Mouse (Mus musculus) left cerebral cortex, adult 8-10 months (tissue): ENCODE data around the gene Ccdc57. TPM values are rescaled to one million over a fixed set of nuclear protein-coding genes. Genes with fewer than 3 reads are reported as not detected.
"Not testable (repeated sequence)": the region's sequence is repeated elsewhere in the genome, so short reads cannot be mapped to it uniquely, and the experiment has no call there.

Source experiments
- DNase-seq, 2 experiments: peaks; one replicate each; pipeline ENCODE4 v3.0.0; 2022; ENCODE audit warnings: low spot score in 2 of 2
- total RNA-seq, 4 experiments: library from RNA; stranded (reverse); gene quantifications; 2 replicates each; pipeline ENCODE4 v1.2.4; 2022

Ccdc57 gene
- total RNA-seq, 4 experiments from 2014 or later, result 8.4 to 9.8 (median 9.0) TPM

DNA sequence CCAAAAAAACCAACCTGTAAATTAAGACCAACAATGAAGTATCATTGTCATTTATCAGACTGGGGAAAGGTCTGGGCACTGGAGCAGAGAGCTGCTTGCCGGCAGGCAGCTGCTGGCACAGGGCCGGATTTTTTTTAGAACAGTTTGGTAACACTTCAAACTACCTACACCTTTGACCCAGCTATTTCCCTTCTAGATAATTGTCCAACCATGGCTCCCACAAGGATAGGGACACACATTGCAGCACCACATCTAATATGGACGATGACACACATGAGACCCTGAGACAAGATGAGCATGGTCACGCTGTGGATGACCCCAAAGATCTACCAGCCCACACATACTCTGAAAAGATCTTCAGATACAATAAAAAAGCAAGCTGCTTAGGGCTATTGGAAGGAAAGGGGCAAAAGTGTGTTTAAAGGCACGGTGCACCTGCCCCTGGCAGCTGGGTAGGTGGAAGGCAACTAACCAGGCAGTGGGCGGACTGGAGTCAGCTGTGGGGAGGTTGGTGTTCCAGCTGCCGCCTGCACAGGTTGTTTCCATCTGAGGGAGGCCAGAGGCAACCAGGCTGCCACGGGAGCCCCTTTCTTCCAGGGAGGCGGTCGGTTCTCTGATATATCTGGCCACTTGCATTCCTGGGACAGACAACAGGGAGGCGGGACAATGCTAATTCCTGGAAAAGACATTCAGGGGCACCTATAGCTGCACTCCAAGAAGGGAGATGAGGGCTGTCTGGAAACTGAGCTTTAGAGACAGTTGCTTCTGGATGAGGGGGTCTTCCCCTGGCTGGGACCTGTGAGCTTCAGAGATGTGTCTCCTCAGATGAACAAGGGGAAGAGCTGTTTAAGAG lies 80.4 kb downstream of the Ccdc57 start:
- DNase-seq, result no peak

DNA sequence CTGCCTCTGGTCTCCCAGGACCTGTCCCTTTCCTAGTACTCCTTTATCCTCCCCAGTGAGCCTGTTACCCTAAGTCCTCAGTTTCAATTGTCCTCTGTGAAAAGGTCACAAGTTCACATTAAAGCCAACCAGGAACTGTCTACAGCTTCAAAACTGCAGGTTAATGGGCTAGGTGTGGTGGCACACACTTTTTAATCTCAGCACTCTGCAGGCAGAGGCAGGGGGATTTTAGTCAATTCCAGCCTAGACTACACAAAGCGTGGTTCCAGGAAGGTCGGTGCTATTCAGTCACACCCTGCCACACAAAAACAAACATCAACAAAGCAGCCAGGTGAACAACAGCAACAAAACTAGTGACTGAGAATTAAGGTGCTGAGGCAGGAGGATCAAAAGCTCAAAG lies 81.1 kb downstream of the Ccdc57 start:
- DNase-seq, result no peak

GRCm38 (mm10) chr11:120851132-120851531 lies 81.5 kb downstream of the Ccdc57 start:
- no peak for DNase-seq

DNA sequence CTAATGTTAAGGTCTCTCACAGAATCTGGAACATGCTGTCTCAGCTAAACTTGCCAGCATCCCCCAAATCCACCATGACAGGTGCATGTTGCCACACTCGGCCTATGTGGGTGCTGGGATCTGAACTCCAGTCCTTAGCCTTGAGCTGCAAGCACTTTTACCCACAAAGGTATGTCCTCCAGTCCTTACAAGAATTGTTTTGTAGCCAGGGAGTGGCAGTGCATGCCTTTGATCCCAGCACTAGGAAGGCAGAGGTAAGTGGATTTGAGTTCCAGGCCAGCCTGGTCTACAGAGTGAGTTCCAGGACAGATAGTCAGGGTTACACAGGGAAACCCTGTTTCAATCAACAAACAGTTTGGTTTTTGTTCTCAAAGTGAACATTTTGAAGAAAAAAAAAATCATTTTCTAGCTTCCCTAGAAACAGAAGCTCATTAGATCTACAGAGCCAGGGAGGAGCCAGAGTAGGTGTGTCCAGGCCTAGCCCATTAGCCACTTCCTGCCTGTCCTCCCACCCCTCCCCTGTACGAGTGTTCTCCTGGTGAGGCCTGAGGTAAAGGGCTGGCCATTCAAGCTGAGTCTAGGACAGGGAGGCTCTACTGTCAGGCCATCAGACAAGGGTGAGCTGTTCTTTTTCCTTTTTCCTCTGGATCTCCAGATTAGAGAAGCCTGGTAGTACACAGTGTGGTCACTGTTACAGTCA lies 82.2 kb downstream of the Ccdc57 start:
- DNase-seq, result no peak

DNA sequence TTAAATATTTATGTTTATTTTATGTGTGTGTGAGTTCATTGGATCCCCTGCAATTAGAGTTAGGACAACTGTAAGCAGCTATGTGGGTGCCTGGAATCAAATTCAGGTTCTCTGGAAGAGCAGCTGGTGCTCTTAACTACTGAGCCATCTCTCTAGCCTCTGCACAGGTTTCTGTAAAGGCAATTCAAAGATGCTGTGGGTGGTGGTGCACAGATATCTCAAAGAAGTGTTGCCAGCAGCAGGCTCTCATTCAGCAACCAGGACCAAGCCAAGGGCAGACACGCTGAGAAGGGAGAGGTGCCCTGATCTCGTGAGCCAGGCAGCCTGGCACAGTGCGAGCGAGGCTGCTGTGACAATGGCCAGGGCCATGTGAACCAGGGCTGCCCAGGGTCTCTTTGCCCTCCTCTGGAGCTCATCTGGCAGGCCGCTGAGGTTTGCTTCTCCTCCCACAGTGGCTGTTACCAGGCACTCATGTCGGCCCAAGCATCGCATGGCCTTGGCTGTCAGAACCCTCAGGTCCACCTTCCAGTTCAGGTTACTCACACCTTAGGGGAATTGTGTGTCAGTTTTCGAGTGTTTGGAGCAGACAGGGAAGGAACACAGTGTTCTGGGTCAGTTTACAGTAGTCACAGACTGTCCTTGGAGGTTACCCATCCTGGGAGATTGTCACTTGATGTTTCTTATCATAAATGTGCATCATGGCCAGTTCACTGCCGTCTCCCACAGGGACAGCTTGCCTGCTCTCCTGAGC lies 85.8 kb downstream of the Ccdc57 start:
- DNase-seq, result peak in 1 of 2 experiments; percentile 29

DNA sequence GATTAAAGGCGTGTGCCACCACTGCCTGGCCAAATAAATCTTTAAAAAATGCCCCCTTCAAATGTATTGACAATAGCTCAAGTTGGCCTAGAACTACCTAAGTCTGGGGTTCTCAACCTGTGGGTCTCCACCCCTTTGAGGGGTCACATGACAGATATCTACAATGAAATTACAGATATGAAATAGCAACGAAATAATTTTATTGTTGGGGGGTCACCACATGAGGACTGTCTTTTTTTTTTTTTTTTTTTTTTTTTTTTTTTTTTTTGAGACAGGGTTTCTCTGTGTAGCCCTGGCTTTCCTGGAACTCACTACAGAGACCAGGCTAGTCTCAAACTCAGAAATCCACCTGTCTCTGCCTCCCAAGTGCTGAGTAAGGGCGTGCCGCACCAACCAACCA lies 88.3 kb downstream of the Ccdc57 start:
- no peak for DNase-seq

- no peak for DNase-seq
These were observed 99.0 kb downstream of the Ccdc57 start for GRCm38 (mm10) chr11:120833555-120834280.

GRCm38 (mm10) chr11:120832962-120833361 lies 99.7 kb downstream of the Ccdc57 start:
- DNase-seq, result not testable (repeated sequence)

- no peak for DNase-seq
These were observed 100.8 kb downstream of the Ccdc57 start for GRCm38 (mm10) chr11:120831659-120832440.

GRCm38 (mm10) chr11:120830686-120831085 lies 102.0 kb downstream of the Ccdc57 start:
- DNase-seq, result no peak

DNA sequence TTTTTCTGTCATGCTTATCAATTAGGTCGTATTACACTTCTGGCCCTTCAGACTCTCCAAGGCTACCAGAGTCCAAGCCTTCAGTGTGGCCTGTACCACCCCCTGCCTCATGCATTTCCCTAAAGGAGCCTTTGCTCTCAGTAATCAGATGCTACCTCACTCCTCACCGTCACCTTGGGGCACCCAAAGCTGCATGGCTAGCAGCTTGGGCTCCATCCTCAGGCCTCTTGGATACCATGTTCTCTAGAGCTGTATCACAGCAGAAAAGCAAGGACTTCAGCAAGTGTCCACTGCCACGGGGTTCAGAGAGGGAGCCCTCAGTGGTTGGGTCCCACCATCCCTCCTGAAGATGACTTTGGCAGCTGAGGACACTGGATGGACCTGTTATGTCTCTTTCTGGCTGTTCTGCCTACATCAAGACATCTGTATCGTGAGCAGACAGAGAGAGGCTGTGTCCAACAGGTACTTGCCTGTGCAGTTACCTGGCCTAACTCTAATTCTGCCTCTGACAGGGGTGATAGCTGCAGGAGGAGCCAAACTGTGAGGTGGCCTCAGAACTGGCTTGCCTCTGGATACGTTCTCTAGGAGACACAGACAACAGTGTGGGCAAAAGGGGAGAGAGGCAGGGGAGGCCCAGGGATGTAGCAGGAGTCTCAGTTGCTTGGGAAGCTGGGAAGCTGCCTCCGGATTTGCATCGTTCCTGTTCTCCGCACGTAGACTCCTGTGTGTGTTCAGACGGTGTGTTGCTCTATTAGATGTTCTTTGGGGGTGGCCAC lies 102.7 kb downstream of the Ccdc57 start:
- DNase-seq, result no peak

GRCm38 (mm10) chr11:120828416-120828815 lies 104.3 kb downstream of the Ccdc57 start:
- no peak for DNase-seq

DNA sequence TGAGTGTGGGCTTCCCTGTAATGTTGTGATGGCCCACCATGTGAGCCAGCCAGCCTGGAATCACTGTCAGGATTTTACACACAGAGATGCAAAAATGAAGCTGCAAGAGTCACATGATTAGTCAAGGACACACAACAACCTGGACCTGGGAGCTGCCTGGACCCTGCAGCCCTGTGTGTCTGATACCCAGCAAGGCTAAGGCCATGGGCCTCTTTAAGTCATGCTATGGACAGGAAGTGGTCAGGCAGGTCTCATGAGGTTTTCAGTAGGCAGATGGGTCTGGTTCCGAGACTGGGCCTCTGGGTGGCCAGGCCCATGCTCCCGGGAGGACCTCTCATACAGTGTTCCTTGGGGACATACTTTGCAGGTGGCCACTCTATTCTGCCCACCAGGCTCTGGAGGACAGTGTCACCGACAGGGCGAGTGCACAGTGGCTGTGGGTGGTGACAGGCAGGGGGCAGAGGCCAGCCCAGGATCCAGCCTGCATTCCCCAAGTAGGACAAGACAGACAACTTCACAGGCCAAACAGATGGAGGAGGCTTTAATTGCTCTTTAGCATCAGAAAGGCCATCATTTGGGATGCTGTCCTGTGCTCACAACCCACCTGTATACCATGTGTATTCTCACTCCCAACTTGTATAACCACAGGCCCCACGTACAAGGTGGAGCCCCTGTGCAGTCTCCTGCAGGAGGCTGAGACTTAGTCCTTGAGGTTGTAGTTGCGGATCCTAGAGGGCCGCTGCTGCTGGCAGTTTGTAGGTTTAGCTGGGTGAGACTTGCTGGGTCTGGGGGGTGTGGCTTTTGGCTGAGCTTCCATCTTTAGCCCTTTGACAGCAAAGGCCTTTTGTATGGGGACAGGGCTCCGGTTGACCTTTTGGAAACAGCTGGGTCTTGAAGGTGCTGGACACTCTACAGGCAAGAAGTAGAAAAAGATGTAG lies 106.4 kb downstream of the Ccdc57 start:
- DNase-seq, result no peak

DNA sequence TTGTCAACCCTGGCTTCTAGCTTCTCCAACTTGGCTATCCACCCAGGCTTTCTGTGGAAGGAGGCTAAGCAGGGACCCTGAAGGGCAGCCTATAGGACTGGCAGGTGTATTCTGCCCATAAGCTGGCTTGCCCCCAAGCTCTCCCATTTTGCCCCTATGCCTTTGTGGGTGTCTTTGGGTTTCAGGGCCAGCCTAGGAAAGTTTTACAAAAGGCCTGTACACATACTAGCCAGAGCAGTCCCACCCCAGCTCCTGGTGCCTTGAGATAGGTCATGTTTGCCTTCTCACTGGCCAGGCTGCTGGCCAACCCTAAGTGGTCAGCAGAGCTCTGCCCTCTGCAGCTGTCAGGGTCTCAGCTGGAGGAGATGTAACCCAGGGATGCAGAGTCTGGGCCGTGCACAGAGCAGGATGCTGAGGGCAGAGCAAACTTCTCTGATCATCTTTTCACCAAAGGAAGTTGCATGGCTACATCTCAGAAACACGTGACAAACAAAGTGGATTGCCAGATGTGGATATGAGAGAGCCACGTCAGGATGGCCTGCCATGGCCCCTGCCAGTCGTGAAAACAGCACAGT lies 107.3 kb downstream of the Ccdc57 start:
- no peak for DNase-seq

- no peak for DNase-seq
These were observed 107.8 kb downstream of the Ccdc57 start for GRCm38 (mm10) chr11:120824787-120825288.

GRCm38 (mm10) chr11:120823956-120824786 lies 108.5 kb downstream of the Ccdc57 start, which contains the start of gene Fasn:
Gene Fasn (minus strand): TSS chr11:120824547.
- DNase-seq, result peak; percentile 96 to 98

GRCm38 (mm10) chr11:120823551-120823947 lies 109.1 kb downstream of the Ccdc57 start:
- DNase-seq, result peak in 1 of 2 experiments; percentile 59
